Mouse (Mus musculus): Measurements from ENCODE around the gene Lcn9.

- TF ChIP-seq CTCF (IDR thresholded peaks at IDR 0.05; ENCODE audit: low read depth) (peak; percentile 55), EP300 (IDR thresholded peaks at IDR 0.05; ENCODE audit: low read depth) (no peak)
Measured at GRCm38 (mm10) chr2:25813364-25813763, 9.6 kb upstream of the Lcn9 start.
